Mouse (Mus musculus): ENCODE results near the gene Morc1.
A peak's percentile ranks its signal among the peaks of the same experiment; 100 is the strongest.

The Morc1 gene

DNA sequence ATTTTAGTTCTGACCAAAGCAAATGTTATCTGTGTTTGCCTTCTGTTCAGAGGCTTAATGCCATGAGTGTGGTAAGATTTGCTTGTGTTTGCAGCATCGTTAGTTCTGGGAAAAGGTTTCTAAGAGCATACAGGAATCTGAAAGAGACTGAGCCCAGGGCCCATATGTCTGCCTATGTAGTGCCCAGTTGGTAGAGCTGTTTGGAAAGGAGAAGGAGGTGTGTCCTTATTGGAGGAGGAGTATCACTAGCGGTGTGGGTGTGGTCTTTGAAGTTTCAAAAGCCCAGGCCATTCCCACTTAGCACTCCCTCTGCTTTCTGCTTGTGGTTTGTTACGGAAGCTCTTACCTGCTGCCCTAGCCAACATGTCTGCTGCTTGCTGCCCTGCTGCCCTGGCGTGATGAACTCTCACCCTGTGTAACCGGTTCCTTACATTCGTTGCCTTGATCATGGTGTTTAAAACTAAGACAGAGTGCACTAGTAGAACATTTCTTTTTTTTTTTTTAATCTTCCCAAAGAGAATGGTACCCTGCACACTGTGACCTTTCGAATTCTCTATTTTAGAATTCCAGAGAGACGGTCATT, 48.3 kb downstream of the Morc1 start:
- no peak for DNase-seq

DNA sequence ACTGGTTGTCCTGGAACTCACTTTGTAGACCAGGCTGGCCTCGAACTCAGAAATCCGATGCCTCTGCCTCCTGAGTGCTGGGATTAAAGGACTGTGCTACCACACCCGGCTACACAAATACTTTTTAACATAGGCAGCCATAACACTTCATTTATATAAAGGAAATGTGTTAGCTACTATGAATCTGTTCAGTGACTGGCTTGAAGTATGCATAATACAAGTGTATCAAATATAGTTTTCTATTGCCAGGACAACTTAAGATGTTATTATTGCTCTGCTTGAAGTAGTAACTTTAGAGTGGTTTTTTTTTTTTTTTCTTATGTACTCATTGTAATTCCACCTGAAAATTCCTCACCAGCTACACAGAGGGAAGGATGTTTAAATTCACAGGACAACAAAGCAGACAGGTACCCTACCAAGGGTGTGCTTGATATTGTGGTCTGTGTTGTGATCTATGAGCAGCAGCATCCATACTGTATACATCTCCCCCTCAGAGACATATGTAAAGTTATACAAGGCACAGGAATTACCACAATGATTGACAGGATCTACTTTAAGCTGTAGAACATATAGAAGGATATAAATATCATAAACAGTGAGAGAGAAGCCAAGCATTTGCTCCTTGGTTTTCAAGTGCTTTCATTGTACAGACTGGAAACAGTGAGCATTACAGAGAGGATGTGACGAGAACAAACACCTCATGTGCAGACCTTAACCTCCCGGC, 85.9 kb downstream of the Morc1 start:
- DNase-seq: no peak

DNA sequence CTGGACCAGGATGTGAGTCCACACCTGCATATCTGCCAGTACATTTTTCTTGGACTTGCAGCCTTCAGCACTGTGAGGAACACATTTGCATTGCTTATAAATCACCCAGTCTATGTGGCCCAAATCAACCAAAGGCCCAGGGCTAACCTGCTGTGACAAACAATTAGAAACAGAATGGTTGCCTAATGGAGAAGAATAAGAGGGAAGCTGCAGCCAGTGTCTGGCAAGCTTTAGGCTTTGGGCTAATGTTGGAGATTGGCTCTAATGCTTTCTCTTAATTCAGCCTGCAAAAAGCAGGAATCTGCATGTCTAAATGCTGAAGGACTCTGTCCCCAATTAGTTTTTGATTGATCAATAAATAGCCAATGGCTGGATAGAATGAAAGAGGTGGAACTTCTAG, 88.5 kb downstream of the Morc1 start:
- no peak for DNase-seq

DNA sequence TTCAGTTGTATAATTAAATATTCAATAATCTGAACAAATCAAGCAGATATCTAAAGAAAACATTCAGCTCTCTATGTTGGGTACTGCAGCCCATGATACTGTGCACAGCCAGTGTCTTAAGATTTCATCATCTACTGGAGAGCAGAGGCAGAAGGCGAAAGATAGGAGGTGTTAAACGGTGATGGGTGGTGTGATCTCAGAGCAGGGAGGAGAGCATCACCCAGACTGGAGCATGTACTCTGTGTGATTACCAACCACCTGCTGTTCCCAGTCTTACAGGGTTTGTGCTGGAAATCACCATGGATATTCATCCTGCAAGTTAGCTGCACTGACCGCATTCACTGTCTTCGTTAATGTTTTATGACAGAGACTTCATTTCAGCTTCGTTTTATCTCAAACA, 106.1 kb downstream of the Morc1 start:
- no peak for DNase-seq

DNA sequence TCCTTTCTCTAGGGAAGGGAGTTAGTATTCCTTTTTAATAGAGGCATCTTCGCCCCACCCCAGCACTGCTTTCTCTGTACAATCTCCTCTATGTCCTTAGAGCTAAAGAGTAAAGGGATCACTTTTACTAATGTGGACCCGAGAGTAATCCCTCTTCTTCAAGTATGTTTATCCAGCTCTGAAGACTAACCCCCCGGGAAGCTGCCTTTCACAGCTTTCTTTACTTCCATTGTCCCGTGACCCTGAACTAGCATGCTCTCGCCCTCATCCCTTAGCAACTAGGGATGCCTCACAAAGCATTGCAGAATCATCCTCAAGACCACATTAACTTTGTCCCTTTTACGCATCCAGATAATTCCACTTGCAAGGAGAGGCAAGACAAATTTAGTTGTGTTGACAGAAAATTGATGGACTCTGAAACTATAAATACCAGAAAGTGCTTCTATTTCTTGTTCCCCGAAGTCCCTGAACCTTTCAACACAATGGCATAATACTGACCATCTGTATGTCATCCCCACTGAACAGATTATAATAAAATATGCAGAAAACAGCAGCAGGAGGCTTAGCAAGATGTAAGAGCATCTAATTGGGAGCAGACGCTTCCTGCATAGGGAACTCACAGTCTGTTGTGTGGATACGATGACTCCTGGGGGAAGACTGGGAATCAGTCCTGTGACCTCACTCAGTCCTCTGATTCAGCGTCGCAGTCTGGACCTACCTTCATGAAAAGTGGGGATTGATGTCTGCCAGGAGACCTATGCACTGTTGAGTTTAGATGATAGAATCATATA, 131.4 kb downstream of the Morc1 start:
- DNase-seq: no peak

DNA sequence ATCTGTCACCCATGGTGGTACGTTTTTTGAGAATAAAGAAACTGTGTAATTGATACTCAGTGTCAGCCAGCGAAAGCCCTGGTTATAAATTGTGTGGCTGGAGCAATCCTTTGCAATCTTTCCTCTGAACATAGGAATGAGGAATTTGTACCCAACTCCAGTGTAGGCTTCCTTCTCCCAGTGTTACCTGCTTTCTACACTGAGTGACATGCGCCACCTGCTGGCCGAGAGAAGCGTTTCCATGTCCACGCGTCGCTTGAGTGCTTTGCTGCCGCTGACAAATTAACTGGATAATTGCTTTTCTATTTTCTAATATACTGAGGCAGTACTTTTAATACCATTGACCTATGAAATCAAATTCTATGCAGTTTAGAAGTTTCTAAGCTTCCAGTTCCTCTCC, 139.3 kb downstream of the Morc1 start:
- DNase-seq: peak; percentile 76 to 85

DNA sequence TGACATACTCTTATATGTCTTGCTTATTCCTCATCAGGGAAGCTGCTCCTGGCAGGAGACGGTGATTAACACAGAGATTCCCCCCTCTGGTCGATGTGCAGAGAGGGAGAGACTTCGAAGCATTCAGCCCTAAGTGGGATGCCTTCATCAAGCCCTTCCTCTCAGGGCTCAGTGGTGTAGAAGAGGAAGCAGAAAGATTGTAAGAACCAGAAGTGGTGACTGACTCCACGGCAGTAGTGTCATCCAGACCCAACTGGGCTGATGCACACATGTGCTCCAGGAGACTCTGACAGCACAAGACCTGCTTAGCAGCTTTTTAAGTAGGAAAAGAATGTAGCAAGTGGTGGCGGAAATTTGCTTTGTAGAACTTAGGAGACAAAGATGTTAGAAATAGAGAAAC, 143.0 kb downstream of the Morc1 start:
- DNase-seq: no peak

DNA sequence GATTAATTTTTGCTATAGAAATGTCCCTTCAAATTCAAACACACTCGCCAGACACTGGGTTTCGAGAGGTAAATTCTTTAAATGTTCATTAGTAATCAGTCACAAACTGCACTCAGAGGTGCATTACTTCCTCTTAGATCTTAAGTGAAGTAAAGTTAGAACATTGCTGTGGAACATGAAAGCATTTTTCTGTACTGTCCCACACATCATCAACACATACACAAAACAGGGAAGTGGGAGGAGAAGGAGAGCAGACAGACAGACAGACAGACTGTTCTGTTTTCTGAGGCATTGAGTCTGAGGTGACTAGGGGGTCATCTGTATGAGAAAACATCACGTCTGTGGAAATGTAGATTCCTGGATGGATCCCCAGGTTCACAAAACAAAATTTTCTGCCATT, 143.5 kb downstream of the Morc1 start:
- no peak for DNase-seq

DNA sequence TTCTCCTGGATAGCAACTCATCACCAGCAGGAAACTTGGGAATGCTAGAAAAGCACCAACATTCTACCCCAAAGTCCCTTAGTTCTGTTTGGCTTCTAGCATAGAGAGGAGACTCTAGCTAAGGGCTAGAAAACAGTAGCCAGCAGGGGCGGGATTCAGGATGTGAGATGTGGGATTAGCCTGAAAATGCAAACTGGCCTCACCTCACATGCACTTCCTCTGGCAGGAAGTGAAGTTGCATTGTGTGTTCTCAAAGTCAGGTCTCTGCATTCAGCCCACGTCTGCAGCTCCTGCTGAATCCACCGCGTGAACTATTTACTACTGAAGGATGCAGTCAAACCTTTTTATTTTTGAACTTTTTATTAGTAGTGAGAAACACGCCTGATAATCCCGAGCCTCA, 154.3 kb downstream of the Morc1 start:
- no peak for DNase-seq

DNA sequence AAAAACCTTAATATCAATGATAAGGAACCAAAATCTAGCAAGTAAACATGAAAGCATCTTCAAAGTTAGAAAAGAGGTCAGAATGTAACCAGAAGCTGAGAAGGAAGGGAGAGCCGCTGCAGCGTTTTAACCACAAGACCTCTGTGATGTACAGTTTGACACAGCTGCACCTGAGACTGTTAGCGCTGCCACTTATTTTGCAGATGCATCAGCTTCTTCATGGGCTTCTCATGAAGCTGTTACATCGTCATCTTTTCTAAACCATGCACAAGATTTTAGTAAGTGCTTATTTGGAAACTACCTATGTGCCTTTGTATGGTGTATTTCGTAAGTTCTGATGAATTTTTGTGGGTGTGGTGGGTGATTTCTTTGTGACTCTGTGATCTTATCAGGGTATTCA, 163.4 kb downstream of the Morc1 start:
- no peak for DNase-seq

DNA sequence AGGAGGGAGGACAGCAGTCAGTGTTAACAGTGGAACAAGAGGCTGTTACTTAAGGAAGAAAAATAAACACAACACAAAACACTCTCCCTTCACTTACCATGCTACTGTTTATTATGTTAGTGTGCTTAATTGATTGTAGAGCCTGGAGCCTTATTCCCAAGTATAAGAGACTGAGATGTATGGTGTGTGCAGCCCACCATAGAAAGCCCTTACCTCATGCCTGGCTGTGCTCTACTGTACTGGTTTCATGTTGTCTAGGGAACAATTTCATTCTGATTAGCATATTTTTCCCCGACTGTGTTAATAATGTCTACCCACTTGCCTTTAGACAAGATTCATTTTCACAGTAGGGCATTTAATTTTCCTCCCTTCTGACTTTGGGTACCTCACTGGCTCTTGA, 164.2 kb downstream of the Morc1 start:
- no peak for DNase-seq

DNA sequence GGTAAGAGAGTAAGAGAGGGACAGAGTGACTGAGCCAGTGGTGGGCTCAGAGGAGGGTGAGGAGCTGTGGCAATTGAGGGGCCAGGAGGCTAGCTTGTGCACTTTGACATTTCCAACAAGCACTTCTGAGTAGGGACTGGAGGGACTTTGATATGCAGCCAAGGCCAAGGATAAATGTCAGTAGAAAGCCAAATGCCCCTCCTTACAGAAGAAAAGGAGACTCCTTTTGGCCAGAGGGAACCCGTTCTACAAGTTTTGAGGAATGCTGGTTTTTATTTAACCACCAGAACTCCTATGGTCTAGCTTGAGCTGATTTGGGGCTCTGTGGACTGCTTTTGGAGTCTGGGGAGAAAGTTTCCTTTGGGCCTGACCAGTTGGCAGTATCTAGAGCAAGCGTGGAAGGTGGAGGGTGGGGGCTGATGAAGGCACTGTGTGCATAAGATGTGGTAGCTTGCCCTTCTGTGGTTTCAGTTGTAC, 172.7 kb downstream of the Morc1 start:
- no peak for DNase-seq

DNA sequence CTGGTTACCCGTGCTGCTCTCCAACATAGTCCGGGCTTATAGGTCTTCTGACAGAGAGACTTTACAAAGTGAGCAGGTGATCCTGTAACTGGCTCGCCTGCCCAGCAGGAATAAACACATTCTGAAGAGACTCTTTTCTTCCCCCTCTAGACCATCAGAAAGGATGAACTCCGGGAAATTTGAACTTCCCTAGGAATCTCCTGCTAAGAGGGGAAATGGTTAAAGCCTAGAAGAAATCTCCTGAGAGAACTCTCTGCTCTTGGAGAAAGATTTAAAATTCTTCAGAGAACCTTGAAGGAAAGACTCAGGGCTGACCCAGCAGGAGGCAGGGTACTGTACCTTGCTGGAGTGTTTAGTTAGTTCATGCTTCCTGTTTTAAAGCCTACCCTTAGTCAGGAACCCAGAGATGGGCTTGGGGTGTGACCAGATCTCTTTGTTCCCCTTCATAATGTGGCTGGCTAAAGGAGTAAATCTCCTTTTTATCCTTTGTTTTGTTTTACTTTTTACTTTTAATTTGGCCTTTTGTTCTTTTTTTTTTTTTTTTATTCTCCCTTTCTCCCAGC, 175.5 kb downstream of the Morc1 start:
- no peak for DNase-seq

DNA sequence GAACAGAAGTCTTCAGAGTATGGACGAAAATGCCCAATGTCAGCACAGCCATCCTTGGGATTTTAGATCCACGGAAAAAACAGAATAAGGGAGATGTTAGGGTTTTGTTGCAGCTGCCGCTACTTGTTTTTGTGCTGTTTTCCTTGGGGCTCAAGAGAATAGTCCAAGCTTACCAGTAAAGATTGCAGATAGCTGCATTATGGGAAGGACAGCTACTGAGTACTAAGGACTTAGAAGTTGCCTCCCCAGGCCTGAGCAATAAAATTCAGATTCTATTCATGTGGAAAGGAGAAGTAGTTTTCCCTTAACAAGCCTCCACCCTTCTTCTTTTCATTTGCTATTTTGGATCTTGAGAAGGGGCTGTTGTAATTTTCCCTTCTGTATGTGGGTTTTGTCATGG, 177.2 kb downstream of the Morc1 start:
- DNase-seq: no peak

DNA sequence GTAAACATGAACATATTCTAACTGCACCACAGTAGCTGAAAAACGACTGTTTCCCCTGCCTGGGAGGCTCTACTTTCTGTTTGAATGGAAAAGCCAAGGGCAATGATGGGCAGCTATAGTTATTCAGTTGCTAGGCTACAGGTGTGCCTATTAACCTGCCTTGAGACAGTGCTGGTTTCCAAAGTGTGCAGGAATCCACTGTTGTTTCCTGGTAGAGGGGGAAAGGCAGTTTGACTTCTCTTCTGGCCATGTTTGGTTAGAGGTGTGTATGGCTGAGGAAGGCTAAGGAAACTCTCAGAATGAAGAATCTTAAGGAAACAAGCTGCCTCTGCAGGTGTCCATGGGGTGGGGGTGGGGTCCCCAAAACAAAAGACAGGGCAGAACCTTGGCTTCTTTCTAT, 179.8 kb downstream of the Morc1 start:
- DNase-seq: no peak

DNA sequence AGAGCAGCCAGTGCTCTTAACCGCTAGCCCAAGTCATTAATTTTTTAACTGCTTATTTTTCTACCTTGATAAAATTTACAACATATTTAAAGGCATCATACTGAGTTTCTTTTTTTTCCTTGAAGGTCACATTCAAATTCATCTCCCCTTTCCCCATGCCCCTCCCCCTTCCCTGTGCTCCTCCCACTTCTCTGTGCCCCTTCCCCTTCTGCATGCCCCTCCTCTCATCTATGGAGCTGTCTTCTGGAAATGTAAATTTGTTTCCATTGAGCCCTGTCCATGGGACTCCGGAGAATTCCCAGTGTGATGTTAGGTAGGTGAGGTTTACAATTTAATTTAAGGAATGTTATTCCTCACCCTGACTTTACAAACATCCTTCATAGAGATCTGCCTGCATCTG, 180.4 kb downstream of the Morc1 start:
- DNase-seq: no peak

DNA sequence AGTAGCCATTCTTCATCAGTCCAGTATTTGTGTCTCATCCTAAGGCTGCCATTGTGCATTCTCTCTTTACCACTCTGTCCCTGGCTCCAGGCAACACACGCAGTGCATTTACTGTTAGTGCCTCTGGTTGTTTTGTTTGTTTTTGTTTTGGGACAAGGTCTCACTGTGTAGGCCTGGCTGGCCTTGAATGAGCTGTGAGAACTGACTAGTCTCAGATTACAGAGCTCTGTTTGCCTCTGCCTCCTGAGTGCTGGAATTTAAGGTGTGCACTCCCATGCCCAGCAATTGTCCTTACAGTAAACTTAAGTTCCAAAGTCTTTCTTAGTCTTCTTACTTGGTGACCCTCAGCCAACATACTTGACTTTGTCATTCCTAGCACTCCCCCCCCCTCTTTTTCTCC, 182.7 kb downstream of the Morc1 start:
- DNase-seq: no peak

DNA sequence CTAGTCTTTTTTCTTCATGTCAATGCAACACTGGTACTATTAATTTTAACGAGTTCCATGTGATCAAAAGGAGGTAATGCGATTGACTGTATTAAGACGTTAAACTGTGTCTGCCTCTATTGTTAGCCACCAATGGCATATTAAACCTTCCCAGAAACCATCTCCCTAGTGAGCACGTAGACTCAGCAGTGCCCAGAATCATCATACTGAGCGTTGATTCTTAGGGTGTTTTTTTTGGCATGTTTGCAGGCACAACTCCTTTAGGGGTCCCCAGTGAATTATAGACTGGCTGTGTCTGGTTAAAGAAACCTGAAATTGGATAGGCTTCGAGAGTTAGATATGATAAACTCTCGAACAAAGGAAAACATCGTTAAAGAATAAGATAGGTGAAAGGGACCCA, 189.5 kb downstream of the Morc1 start:
- DNase-seq: no peak

DNA sequence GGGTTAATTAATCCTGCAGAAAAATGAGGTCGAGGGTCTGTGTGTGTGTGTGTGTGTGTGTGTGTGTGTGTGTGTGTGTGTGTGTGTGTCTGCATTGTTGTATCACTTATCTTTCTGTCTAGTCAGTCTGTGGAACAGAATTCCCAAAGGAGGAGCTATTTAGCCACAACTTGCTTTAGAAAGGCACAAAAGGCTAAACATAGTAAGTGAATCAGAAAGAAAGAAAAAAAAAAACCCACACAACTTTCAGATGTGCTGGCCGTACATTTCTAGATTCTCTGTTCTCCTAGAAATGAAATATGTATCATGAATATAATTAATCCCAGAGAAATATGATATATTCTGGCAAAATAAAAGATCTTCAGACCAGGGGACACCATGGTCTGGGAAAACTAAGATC, 190.0 kb downstream of the Morc1 start:
- no peak for DNase-seq

DNA sequence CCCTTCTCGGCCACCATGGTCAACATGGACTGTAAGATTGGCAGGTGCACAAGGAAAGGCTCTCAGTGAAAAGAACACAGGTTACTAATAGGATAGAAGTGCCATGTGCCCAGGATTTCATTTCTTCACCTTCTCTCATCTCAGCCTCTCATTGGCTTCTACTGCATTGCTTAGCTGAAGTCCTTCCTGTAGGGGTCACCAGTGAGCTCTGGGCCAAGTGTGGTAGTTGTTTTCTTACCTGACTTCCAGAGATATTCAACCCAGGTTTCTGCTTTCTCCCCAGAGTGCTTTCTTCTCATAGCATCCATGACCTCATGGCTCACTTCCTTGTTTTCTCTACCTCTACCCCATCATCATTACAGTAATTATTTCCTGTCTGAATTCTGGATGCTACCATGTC, 192.4 kb downstream of the Morc1 start:
- DNase-seq: no peak

DNA sequence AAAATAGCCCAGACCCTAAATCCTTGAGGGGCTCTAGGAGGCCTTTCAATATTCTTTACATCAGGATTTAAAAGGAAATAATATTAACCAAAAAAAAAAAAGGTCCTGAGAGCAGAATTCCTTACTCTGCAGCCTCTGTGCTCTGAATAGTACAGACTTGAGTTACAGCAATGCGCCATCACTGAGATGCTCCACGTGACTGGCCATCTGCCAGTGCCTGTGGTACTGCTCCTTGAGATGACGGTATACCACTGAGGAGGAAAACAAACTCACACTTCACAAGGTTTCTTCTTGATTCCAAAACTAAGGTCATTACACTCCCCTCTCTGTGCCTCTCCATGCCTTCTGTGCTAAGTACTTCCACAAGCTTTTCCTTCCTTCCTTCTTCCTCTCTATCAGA, 195.1 kb downstream of the Morc1 start:
- no peak for DNase-seq

DNA sequence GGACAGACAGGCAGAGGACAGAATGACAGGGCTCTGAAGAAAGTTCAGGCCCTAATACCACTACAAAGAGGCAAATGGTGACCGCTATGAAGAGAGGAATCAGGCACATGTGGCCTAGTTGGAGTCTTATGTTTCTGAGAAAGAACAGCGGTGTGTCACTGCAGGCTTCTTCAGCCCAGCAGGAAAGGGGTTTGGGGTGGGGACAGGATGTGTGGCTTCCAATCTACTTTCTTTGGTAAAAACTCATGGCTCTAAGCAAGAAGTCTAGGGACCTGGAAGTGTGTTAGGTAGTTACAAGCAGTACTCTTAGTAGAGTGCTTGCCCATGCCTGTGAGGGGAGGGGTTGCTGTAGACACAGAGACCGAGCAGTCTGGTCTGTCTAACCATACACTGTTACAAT, 196.3 kb downstream of the Morc1 start:
- no peak for DNase-seq

DNA sequence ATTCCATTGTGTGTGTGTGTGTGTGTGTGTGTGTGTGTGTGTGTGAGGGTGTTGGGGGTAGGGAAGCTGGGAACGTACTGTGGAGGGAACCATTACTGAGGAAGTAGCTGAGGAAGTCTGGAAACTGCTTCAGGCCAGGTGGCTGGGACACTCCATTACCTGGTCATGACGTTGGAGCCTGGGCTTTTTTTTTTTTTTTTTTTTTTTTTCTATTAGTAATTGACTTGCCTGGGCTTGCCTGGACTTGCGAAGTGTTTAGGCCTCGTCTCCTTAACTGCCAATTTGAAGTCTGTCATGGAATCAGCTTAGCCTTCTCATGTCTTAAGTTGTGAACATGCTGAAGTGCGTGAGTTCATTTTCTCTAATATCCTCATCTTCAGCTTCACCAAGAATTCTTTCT, 198.7 kb downstream of the Morc1 start:
- no peak for DNase-seq

DNA sequence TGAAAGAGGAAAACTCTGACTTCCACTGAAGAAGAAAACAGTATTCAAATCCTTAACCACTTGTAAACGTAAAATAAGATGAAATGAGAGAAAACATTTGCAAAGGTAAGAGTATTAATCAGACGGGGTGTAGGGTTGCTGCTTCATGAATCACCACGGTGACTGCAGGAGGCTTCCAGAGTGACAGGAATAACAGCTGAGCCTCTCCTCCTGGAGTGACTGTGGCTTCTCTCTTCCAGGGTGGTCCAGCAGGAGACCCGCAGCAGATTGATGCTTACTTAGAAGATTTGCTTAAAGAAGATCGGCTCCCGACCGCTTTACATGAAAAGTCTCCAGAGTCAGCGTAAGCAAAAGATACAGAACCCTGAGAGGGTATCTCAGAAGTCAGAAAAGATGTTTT, 199.4 kb downstream of the Morc1 start:
- no peak for DNase-seq

All from cerebellum, adult 18-20 months (tissue).